Mouse (Mus musculus) hindbrain, postnatal 0 days (tissue): ENCODE measurements at regions not wholly inside any gene's neighbourhood (a gene's known extent, or its start where the extent isn't known, plus 50 kb on each side); places are given as distances from the start of the nearest gene placed in this dataset.

ENCODE experiments used
- ATAC-seq: fragments of 200-750 bp; cut with Nextera tagmentation; 2 replicates; pipeline ENCODE4 v1.8.0; 2017; ENCODE audit warnings: mild to moderate bottlenecking, moderate TSS enrichment, moderate library complexity
- DNase-seq: peaks from one replicate; pipeline ENCODE4 v3.0.0-alpha.2; 2015; ENCODE audit warnings: low spot score
- H3K27ac ChIP-seq: fragments of 300-500 bp; sonication (generic); 2 replicates; pipeline ENCODE4 v1.5.1; 2014; ENCODE audit warnings: mild to moderate bottlenecking
- H3K27me3 ChIP-seq: fragments of 300-500 bp; sonication (generic); 2 replicates; pipeline ENCODE4 v1.6.1; 2014; ENCODE audit warnings: low read length, mixed read lengths; ENCODE audit not compliant: insufficient read depth
- H3K36me3 ChIP-seq: fragments of 300-500 bp; sonication (generic); 2 replicates; pipeline ENCODE4 v1.6.1; 2014; ENCODE audit warnings: low read length, mixed read lengths; ENCODE audit not compliant: insufficient read depth
- H3K4me1 ChIP-seq: fragments of 300-500 bp; sonication (generic); 2 replicates; pipeline ENCODE4 v1.6.1; 2014; ENCODE audit warnings: antibody characterized with exemption, low read length, mixed read lengths; ENCODE audit not compliant: insufficient read depth
- H3K4me2 ChIP-seq: fragments of 300-500 bp; sonication (generic); 2 replicates; pipeline ENCODE4 v1.6.1; 2014; ENCODE audit warnings: low read depth, mild to moderate bottlenecking, low read length, moderate library complexity, mixed read lengths
- H3K4me3 ChIP-seq: fragments of 300-500 bp; sonication (generic); 2 replicates; pipeline ENCODE4 v1.5.1; 2014; ENCODE audit warnings: low read length
- H3K9ac ChIP-seq: fragments of 300-500 bp; sonication (generic); replicated peaks from 2 replicates; pipeline ENCODE4 v1.6.1; 2014; ENCODE audit warnings: mild to moderate bottlenecking, low read length, moderate library complexity, mixed read lengths
- H3K9me3 ChIP-seq: fragments of 300-500 bp; sonication (generic); 2 replicates; pipeline ENCODE4 v1.6.1; 2016; ENCODE audit warnings: low read length, mixed read lengths
- CTCF ChIP-seq: IDR thresholded peaks from 2 replicates; pipeline ENCODE4 v1.5.1; 2016; ENCODE audit warnings: antibody characterized with exemption, control low read depth, low read depth
- WGBS: fragments of 180-500 bp; shearing (Covaris S2); extraction: QIAGEN DNeasy Blood & Tissue Kit; methylation state at CpG from one replicate; pipeline ENCODE4 v1.1.7; 2014; 5-methylcytosine and 5-hydroxymethylcytosine counted together

- H3K9me3 ChIP-seq, result no peaks in the 10 kb centered on the region
- ATAC-seq (no peak), DNase-seq (no peak)
- H3K4me2 ChIP-seq, result no peak overlapping the region
- H3K9ac ChIP-seq, result no peak overlapping the region
- H3K36me3 ChIP-seq, result no peaks in the 10 kb centered on the region
- WGBS, result 64% methylated on average over 3 of the region's 3 CpGs
- no peaks in the 10 kb centered on the region for H3K4me1 ChIP-seq
- no peak overlapping the region for H3K4me3 ChIP-seq
- TF ChIP-seq CTCF, result no peak
- H3K27me3 ChIP-seq, result no peaks in the 10 kb centered on the region
- H3K27ac ChIP-seq, result no peak overlapping the region
Measured at GRCm38 (mm10) chr7:83429929-83430556, 154.7 kb upstream of the Tmc3 start.

DNA sequence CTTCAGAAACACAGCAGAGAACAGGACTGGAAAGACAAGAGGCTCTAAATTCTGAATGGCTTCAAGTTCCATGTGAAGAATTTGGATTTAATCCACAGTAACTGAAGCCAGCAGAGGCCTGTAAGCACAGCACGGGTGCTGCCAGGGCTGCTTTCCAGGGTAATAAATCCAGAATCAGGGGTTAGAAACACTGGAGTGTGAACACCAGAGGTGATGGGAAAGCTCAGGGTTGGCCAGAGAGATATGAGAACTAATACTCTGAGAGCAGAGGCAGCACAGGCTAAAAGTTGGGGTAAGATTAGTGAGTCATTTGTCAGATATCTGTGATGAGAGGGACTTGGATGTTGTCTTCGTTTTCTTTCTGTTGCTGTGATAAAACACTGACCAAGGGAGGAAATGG lies 153.6 kb upstream of the Tmc3 start:
- WGBS, result 60% methylated on average over 2 of the region's 2 CpGs
- no peak for TF ChIP-seq CTCF
- Histone ChIP-seq H3K27ac (no peak overlapping the region), H3K36me3 (no peaks in the 10 kb centered on the region), H3K27me3 (no peaks in the 10 kb centered on the region), H3K9me3 (no peaks in the 10 kb centered on the region), H3K4me1 (no peaks in the 10 kb centered on the region), H3K4me2 (no peak overlapping the region), H3K4me3 (no peak overlapping the region), H3K9ac (no peak overlapping the region)
- ATAC-seq (no peak), DNase-seq (peak; percentile 26)

- ATAC-seq, result no peak
- no peaks in the 10 kb centered on the region for H3K4me1 ChIP-seq
- no peak for DNase-seq
- no peaks in the 10 kb centered on the region for H3K27me3 ChIP-seq
- 90% methylated on average over 1 of the region's 1 CpGs for WGBS
- no peak overlapping the region for H3K4me3 ChIP-seq
- no peak overlapping the region for H3K9ac ChIP-seq
- no peak overlapping the region for H3K4me2 ChIP-seq
- no peak for TF ChIP-seq CTCF
- H3K36me3 ChIP-seq, result no peaks in the 10 kb centered on the region
- no peak overlapping the region for H3K27ac ChIP-seq
- H3K9me3 ChIP-seq, result no peaks in the 10 kb centered on the region
Measured at GRCm38 (mm10) chr7:83432843-83433242, 151.9 kb upstream of the Tmc3 start.

- H3K9me3 ChIP-seq, result no peaks in the 10 kb centered on the region
- DNase-seq (no peak), ATAC-seq (no peak)
- no peaks in the 10 kb centered on the region for H3K4me1 ChIP-seq
- no peak overlapping the region for H3K9ac ChIP-seq
- WGBS, result 24% methylated on average over 5 of the region's 5 CpGs
- H3K4me3 ChIP-seq, result no peak overlapping the region
- H3K36me3 ChIP-seq, result no peaks in the 10 kb centered on the region
- TF ChIP-seq CTCF, result no peak
- no peak overlapping the region for H3K27ac ChIP-seq
- H3K27me3 ChIP-seq, result no peaks in the 10 kb centered on the region
- no peak overlapping the region for H3K4me2 ChIP-seq
Measured at GRCm38 (mm10) chr7:83433959-83434715, 150.6 kb upstream of the Tmc3 start.

- Histone ChIP-seq H3K27ac (no peak overlapping the region), H3K9ac (no peak overlapping the region), H3K36me3 (no peaks in the 10 kb centered on the region), H3K4me2 (no peak overlapping the region), H3K27me3 (no peaks in the 10 kb centered on the region), H3K4me3 (no peak overlapping the region), H3K9me3 (no peaks in the 10 kb centered on the region), H3K4me1 (peaks cover 5% of the 10 kb centered on the region)
- 60% methylated on average over 7 of the region's 7 CpGs for WGBS
- TF ChIP-seq CTCF, result peak; percentile 47
- ATAC-seq, result no peak
- no peak for DNase-seq
Measured at GRCm38 (mm10) chr7:83438538-83439393, 146.0 kb upstream of the Tmc3 start.

DNA sequence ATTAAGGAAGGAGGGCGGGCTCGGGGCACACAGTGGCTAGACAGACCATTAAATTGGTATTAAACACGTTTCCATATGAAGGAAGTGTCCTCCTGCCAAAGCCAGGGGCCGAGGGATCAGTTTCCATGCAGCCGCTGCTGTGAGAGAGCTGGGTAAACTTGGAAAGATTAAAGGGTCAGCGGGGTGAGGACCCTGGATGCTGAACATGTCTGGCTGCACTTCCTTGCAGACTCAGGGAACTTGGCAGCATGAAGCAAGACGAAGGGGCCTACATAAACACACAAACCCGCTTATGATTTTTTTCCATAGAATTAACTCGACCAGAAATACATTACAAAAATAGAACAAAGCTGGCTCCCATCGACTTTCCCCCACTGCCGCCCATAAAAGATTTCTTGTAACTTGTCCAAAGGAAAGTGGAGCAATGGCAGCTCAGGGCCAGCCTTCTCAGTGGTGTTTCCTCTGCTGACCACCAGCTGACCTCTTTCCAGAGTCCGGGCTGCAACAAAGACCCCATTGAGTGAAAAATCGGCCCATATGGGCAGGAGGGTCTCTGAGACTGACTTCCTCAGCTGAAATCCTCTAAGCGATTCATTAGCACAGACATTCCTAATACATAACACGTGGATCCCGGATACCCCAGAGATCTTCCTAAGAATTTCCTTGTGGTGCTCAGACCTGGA lies 141.0 kb upstream of the Tmc3 start:
- 15% methylated on average over 16 of the region's 16 CpGs for WGBS
- H3K4me1 ChIP-seq, result peaks cover 8% of the 10 kb centered on the region
- 0 out of 2 replicates have a peak overlapping the region, but pooled peaks have one; percentile 13 for H3K4me2 ChIP-seq
- TF ChIP-seq CTCF, result no peak
- H3K27me3 ChIP-seq, result no peaks in the 10 kb centered on the region
- no peaks in the 10 kb centered on the region for H3K9me3 ChIP-seq
- H3K36me3 ChIP-seq, result no peaks in the 10 kb centered on the region
- ATAC-seq (no peak), DNase-seq (peak; percentile 8)
- no peak overlapping the region for H3K9ac ChIP-seq
- H3K4me3 ChIP-seq, result no peak overlapping the region
- H3K27ac ChIP-seq, result no peak overlapping the region; the same call in 1 of the 2 replicates
